Mouse (Mus musculus): Measurements from ENCODE around the gene Wdr70. TPM values are rescaled to one million over a fixed set of nuclear protein-coding genes. Genes with fewer than 3 reads are reported as not detected.

Wdr70 gene
- total RNA-seq, 2 experiments from 2014 or later, result 17.7 to 18.4 TPM

GRCm38 (mm10) chr15:8038457-8038856 is 60.6 kb downstream of the Wdr70 start:
- no peak for DNase-seq (ENCODE audit: low spot score)
- intact Hi-C loops (cut with DNase I), result no loop called here

GRCm38 (mm10) chr15:8037825-8038224 is 61.2 kb downstream of the Wdr70 start:
- intact Hi-C loops (cut with DNase I), result no loop called here
- DNase-seq (ENCODE audit: low spot score), result no peak

DNA sequence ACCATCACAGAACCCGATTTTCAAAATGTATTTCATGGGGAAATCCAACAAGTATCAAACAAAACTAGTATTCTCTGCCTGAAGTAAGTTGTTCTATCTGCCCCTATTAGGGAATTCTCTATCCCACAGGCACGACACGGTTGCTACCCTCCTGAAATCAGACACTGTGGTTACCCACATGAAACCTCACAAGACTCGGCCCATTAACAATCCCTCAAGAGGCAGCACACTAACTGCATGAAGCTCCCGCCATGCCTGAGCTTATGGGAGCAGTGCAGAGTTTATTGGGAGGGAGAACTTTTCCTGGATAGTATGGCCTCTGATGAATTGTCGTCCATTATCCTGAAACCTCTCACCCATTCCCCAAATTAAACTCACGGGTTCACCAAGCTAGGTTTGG is 67.8 kb downstream of the Wdr70 start:
- intact Hi-C loops (cut with DNase I), result no loop called here
- DNase-seq (ENCODE audit: low spot score), result no peak

GRCm38 (mm10) chr15:8030643-8031042 is 68.4 kb downstream of the Wdr70 start:
- intact Hi-C loops (cut with DNase I), result no loop called here
- no peak for DNase-seq (ENCODE audit: low spot score)

GRCm38 (mm10) chr15:8027503-8027902 is 71.5 kb downstream of the Wdr70 start:
- no peak for DNase-seq (ENCODE audit: low spot score)
- intact Hi-C loops (cut with DNase I), result no loop called here

DNA sequence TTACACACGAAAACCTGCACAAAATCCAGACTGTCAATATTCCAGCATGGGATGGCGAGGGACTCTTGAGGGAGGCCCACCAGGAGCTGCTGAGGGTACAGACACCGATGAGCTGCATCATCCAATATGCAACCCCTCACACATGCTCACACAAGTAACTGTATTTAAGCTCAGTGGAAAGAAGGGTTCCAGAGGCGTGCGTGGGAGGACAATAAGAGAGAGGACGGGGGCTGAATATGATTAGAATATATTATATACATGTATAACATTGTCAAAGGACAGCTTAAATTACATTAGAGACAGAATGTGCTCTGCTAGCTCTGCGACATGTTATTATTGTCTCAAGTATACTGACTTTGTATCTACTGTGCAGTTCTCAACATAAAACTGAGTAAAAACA is 87.6 kb downstream of the Wdr70 start:
- DNase-seq (ENCODE audit: low spot score), result no peak
- intact Hi-C loops (cut with DNase I), result no loop called here

GRCm38 (mm10) chr15:8007413-8007812 is 91.6 kb downstream of the Wdr70 start:
- intact Hi-C loops (cut with DNase I), result no loop called here
- no peak for DNase-seq (ENCODE audit: low spot score)

DNA sequence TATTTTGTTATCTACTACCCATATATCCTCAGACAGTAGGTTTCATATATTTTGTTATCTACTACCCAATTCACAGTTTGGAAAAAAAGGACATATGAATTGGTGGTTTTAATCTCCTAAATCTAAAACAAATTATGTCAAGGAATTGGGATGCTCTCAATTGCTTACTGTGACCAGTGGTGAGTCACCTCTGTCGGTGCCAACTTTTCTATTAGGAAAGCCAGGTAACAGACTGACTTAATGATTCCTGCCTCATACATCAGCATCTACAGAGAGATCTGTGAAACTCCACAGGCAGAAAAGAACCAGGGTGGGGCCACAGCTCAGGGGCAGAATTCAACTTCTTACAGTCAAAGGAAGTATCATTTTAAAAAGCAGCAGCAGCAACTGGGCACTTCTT is 93.0 kb downstream of the Wdr70 start:
- no peak for DNase-seq (ENCODE audit: low spot score)

DNA sequence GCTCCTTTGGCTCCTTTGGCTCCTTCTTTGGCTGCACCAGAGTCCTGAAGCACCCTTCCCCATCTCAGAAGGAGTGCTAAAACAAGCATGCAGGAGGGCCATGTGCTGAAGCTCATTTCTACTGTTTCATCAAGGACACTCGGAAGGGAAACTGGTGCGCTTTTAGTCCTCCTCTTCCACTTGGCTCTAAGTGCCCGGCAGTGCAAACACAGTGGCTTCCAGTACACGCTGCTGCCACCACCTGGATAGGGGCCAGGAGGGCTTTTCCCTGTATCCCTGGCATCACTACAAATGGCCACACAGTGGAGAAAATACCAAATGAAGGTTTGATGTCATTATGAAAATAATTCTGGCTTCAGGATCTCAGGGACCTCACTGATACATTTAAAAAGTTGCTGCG is 93.5 kb downstream of the Wdr70 start:
- DNase-seq (ENCODE audit: low spot score), result no peak
- intact Hi-C loops (cut with DNase I), result no loop called here

More for the DNA sequence above, 93.0 kb downstream of the Wdr70 start:
- intact Hi-C loops (cut with DNase I), result no loop called here

GRCm38 (mm10) chr15:8003789-8004188 is 95.2 kb downstream of the Wdr70 start:
- intact Hi-C loops (cut with DNase I), result no loop called here
- DNase-seq (ENCODE audit: low spot score), result no peak

GRCm38 (mm10) chr15:7998843-7999546 is 100.0 kb downstream of the Wdr70 start:
- DNase-seq (ENCODE audit: low spot score), result no peak
- intact Hi-C loops (cut with DNase I), result no loop called here

GRCm38 (mm10) chr15:7998095-7998494 is 100.9 kb downstream of the Wdr70 start:
- intact Hi-C loops (cut with DNase I), result no loop called here
- DNase-seq (ENCODE audit: low spot score), result no peak

DNA sequence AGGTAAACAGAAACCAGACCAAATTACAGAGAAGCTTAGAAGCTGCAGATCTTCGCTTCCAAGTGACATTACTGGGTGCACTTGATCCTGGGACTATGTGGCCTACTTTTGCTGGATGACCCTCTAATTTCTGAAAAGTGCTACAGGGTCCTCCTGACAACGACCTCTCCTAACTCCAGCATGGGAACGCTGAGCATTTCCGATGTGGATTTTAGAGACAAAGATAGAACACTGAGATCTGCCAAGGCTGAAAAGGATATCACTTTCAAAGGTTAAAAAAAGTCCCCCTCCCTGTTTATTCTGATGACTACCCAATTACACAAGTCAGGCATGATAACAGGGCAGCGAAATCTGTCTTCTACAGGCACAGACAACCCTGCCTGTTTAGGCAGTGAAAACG is 105.3 kb downstream of the Wdr70 start:
- DNase-seq (ENCODE audit: low spot score), result no peak
- intact Hi-C loops (cut with DNase I), result no loop called here

DNA sequence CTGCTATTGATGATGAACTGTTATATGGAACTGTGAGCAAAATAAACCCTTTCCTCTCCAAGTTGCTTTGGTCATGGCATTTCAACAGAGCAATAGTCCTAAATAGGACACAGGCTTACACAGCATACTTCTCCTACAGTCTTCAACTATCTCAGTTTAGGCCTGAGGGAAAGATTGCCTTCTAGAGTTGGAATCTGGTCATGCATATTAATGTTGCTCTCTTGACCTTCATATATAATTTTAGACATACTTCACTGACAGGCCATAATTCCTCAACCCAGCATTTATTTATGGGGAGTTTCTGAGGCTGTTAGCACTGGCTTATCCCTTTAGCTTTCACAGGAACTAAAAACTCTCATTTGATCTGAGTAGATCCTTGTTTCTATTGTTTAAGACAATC is 108.9 kb downstream of the Wdr70 start:
- intact Hi-C loops (cut with DNase I), result no loop called here
- DNase-seq (ENCODE audit: low spot score), result no peak

DNA sequence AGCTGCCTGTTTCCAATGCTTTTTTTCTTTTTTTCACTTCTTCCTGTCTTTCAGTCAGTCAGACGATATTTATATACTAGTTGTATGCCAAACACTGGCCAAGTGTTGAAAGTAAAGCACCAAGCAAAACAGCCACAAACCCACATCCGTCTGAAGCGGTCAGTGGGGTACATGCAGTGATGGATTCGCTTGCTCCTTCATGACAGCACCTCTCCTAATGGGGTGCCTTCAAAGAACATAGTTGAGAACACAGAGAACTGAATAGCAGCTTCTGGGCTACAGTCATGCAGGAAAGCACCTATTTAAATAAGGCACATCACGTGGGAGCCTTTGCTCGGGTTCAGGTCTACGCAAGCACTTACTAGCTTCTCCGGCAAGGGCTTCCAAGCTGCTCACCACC is 111.6 kb downstream of the Wdr70 start:
- DNase-seq (ENCODE audit: low spot score), result no peak
- intact Hi-C loops (cut with DNase I), result no loop called here

- DNase-seq (ENCODE audit: low spot score), result no peak
- intact Hi-C loops (cut with DNase I), result no loop called here
These were observed 112.7 kb downstream of the Wdr70 start for GRCm38 (mm10) chr15:7986274-7986673.

- intact Hi-C loops (cut with DNase I), result no loop called here
- no peak for DNase-seq (ENCODE audit: low spot score)
These were observed 120.4 kb downstream of the Wdr70 start for GRCm38 (mm10) chr15:7978640-7979039.

DNA sequence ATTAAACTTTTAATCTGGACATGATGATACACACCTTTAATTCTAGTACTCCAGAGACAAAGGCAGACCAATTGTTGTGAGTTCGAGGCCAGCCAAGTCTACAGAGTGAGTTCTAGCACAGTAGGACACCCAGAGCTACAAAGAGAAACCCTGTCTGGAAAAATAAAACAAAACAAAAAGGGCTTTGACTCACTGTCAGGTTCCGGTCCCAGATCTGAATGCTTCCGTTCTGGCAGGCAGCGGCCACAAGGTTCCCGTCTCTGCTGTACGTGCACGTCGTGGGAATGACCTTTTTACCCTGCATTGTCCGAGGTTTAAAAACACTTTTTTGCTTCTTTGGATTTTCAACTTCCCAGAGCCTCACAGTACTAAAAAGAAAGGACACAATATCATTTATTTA is 122.2 kb downstream of the Wdr70 start:
- DNase-seq (ENCODE audit: low spot score), result no peak
- intact Hi-C loops (cut with DNase I), result no loop called here

DNA sequence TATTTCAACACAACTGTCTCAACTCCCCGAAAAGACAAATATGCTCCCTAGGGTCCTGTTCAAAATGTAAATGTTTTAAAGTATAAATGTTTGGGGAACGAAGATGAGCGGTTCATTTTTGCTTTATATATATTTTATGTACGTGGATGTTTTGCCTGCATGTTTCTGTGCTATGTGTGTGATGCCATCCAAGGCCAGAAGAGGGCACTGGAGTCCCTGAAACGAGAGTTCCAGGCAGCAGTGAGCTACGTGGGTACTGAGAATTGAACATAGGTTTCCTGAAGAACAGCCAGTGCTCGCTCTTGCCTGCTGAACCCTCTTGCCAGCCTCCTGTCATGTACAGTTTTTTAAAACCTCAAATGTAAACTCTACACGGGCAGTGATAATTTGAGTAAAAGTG is 124.6 kb downstream of the Wdr70 start:
- intact Hi-C loops (cut with DNase I), result no loop called here
- DNase-seq (ENCODE audit: low spot score), result no peak

DNA sequence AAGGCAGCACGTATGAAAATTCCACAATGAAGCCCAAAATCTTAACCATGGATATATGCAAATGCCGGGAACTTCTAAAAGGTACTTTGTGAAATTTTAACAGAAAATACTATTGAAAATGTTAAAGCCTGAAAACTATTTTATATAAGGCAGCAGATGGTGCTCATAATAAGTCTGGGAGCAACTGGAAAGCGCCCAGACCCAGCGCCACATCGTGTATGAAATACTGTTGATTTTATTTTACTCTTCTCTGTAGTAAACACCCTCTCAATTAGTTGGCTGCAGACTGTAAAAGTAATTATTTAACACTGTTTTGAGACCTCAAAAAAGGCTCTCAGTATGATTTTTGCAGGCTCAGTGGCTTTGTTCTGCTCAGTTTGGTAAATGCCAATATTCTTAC is 126.5 kb downstream of the Wdr70 start:
- no peak for DNase-seq (ENCODE audit: low spot score)
- intact Hi-C loops (cut with DNase I), result no loop called here

- intact Hi-C loops (cut with DNase I), result no loop called here
- no peak for DNase-seq (ENCODE audit: low spot score)
These were observed 136.2 kb downstream of the Wdr70 start for GRCm38 (mm10) chr15:7962786-7963185.

- intact Hi-C loops (cut with DNase I), result no loop called here
- DNase-seq (ENCODE audit: low spot score), result no peak
These were observed 137.5 kb downstream of the Wdr70 start for GRCm38 (mm10) chr15:7961489-7961888.
